Mouse (Mus musculus) hindbrain, embryonic 15.5 days (tissue): Measurements from ENCODE around the gene Plxna2. TPM values are rescaled to one million over a fixed set of nuclear protein-coding genes. Genes with fewer than 3 reads are reported as not detected.
A peak's percentile ranks its signal among the peaks of the same experiment; 100 is the strongest.

Experiments
- ATAC-seq: fragments of 200-750 bp; cut with Nextera tagmentation; 2 replicates; pipeline ENCODE4 v1.8.0; 2017; ENCODE audit warnings: low read depth, moderate number of reproducible peaks, moderate TSS enrichment; ENCODE audit not compliant: low FRiP score
- H3K27ac ChIP-seq: fragments of 300-500 bp; sonication (generic); replicated peaks from 2 replicates; pipeline ENCODE4 v1.5.1; 2015; ENCODE audit warnings: mild to moderate bottlenecking, inconsistent platforms
- H3K27me3 ChIP-seq: fragments of 300-500 bp; sonication (generic); 2 replicates; pipeline ENCODE4 v1.6.1; 2015; ENCODE audit warnings: control low read depth, inconsistent platforms
- H3K36me3 ChIP-seq: fragments of 300-500 bp; sonication (generic); 2 replicates; pipeline ENCODE4 v1.6.1; 2015; ENCODE audit warnings: control low read depth, inconsistent platforms
- H3K4me1 ChIP-seq: fragments of 300-500 bp; sonication (generic); replicated peaks from 2 replicates; pipeline ENCODE4 v1.6.1; 2015; ENCODE audit warnings: control low read depth, inconsistent platforms
- H3K4me2 ChIP-seq: fragments of 300-500 bp; sonication (generic); 2 replicates; pipeline ENCODE4 v1.6.1; 2015; ENCODE audit warnings: moderate library complexity, mild to moderate bottlenecking, inconsistent platforms
- H3K4me3 ChIP-seq: fragments of 300-500 bp; sonication (generic); 2 replicates; pipeline ENCODE4 v1.5.1; 2015; ENCODE audit warnings: mild to moderate bottlenecking, inconsistent platforms
- H3K9ac ChIP-seq: fragments of 300-500 bp; sonication (generic); 2 replicates; pipeline ENCODE4 v1.6.1; 2015; ENCODE audit warnings: inconsistent platforms
- H3K9me3 ChIP-seq: fragments of 300-500 bp; sonication (generic); 2 replicates; pipeline ENCODE4 v1.6.1; 2016; ENCODE audit warnings: control low read depth, inconsistent platforms
- WGBS: fragments of 180-500 bp; shearing (Covaris S2); methylation state at CpG from one replicate; pipeline ENCODE4 v1.1.7; 2015; 5-methylcytosine and 5-hydroxymethylcytosine counted together
- polyA plus RNA-seq: library from polyadenylated mRNA; unstranded; fragments of >200 nt; fragmentation: Nextera tagmentation; extraction: Ambion mirVana; gene quantifications from 2 replicates; pipeline ENCODE4 v1.2.1, GENCODE M21; 2015

Gene Plxna2
- polyA plus RNA-seq, 1 experiment from 2014 or later: 32.8 TPM

DNA sequence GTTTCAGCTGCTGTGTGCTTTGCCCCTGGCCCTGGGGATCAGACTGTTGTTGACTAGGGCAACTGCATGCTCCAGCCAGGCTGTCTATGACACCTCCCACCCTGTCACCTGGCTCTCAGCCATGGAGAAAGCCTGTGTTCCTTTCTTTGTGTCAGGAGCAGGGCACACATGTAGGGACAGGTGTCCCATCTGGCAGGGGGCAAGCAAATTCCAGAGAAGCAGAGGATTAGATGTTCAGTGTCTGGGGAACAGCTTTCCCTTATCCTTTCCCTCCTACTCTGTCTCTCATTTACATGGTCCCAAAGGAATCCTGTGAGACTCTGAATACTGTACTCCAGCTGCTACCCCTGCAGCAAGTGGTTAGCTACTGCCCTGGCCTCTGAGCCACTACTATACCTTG lies 121.9 kb downstream of the Plxna2 start:
- no peak overlapping the region for H3K9ac ChIP-seq
- H3K4me1 ChIP-seq: peaks cover 29% of the 10 kb centered on the region
- H3K27me3 ChIP-seq: no peaks in the 10 kb centered on the region
- H3K27ac ChIP-seq: no peak overlapping the region
- H3K36me3 ChIP-seq: no peaks in the 10 kb centered on the region
- no peak overlapping the region for H3K4me3 ChIP-seq
- ATAC-seq: no peak
- no peaks in the 10 kb centered on the region for H3K9me3 ChIP-seq
- H3K4me2 ChIP-seq: no peak overlapping the region

GRCm38 (mm10) chr1:194742901-194743422 lies 124.9 kb downstream of the Plxna2 start:
- peak overlapping the region; percentile 61 for H3K27ac ChIP-seq
- no peaks in the 10 kb centered on the region for H3K36me3 ChIP-seq
- no peak overlapping the region for H3K9ac ChIP-seq
- no peak overlapping the region for H3K4me3 ChIP-seq
- H3K4me2 ChIP-seq: no peak overlapping the region
- no peak for ATAC-seq
- H3K9me3 ChIP-seq: no peaks in the 10 kb centered on the region
- 24% methylated on average over 2 of the region's 2 CpGs for WGBS
- no peaks in the 10 kb centered on the region for H3K27me3 ChIP-seq
- peaks cover 45% of the 10 kb centered on the region for H3K4me1 ChIP-seq

DNA sequence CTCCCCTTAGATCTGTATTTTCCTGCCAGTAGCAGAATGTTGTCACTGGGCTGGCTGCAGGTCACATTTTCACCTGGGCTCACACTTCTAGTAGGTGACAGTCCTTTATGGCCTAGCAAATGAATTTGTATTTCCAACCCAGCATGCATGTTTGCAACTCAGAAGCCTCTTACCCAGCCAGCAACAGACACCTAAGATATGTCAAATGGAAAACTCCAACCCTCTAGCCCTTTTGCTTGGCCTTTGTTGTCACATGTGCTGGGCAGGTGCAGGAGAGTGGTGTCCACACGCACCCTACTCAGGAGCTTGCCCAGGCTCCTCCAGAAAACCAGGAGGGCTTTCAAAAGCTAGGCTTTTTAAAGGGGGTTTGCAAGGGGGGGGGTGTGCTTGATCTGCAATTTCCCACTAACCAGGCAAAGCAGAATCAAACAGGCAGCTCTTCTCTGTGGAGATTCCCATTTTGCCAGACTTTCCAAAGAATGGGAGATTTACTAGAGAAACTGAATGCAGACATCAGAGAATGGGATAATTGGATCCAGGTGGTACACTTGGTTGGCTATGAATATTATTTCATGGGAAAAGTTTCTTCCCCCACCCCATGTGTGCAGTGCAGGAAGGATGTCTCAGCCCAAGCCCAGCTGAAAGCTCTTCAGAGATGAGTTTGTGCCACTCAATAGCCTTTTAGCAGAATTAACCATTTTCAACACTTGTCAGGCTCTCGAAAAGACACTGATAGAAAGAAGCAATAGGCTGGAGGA lies 127.3 kb downstream of the Plxna2 start:
- H3K4me3 ChIP-seq: no peak overlapping the region
- 0 out of 2 replicates have a peak, but pooled peaks cover 3% of the 10 kb centered on the region for H3K36me3 ChIP-seq
- H3K27ac ChIP-seq: peak overlapping the region; percentile 58; the same call in 1 of the 2 replicates
- no peak overlapping the region for H3K9ac ChIP-seq
- WGBS: 79% methylated on average over 2 of the region's 2 CpGs
- no peak for ATAC-seq
- no peaks in the 10 kb centered on the region for H3K9me3 ChIP-seq
- peaks cover 33% of the 10 kb centered on the region for H3K4me1 ChIP-seq
- H3K4me2 ChIP-seq: no peak overlapping the region
- no peaks in the 10 kb centered on the region for H3K27me3 ChIP-seq

GRCm38 (mm10) chr1:194746332-194747249 lies 128.6 kb downstream of the Plxna2 start:
- WGBS: 14% methylated on average over 6 of the region's 6 CpGs
- H3K36me3 ChIP-seq: 0 out of 2 replicates have a peak, but pooled peaks cover 8% of the 10 kb centered on the region
- H3K9me3 ChIP-seq: no peaks in the 10 kb centered on the region
- H3K9ac ChIP-seq: no peak overlapping the region
- no peak overlapping the region for H3K4me3 ChIP-seq
- H3K27me3 ChIP-seq: no peaks in the 10 kb centered on the region
- H3K4me1 ChIP-seq: peaks cover 33% of the 10 kb centered on the region
- ATAC-seq: peak; percentile 90
- H3K27ac ChIP-seq: peak overlapping the region; percentile 58
- no peak overlapping the region for H3K4me2 ChIP-seq

- ATAC-seq: no peak
- H3K9me3 ChIP-seq: no peaks in the 10 kb centered on the region
Observed at GRCm38 (mm10) chr1:194747258-194747657, 129.2 kb downstream of the Plxna2 start.

DNA sequence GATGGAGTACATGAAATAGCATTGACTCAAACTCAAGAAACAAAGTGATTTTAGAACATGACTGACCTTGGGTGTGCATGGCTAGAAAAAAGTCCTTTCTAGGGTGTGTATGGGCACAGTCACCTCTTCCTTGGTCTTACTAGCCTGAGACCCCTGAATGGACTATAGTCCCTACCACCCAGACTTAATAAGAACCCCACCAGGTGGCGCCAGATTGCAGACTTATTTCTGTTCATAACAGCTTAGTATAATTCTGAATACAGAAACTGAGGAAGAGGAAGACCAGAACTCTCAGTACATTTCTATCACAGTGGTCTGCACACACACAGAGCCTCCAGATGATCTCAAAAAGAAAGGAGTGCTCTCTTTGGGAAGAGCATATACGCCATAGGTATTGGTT lies 135.2 kb downstream of the Plxna2 start:
- Histone ChIP-seq H3K9me3 (no peaks in the 10 kb centered on the region), H3K36me3 (peaks cover 44% of the 10 kb centered on the region), H3K4me3 (no peak overlapping the region), H3K4me1 (no peaks in the 10 kb centered on the region), H3K27ac (no peak overlapping the region), H3K9ac (no peak overlapping the region), H3K27me3 (no peaks in the 10 kb centered on the region), H3K4me2 (no peak overlapping the region)
- no peak for ATAC-seq
- WGBS: 55% methylated on average over 2 of the region's 2 CpGs

More at GRCm38 (mm10) chr1:194747258-194747657, 129.2 kb downstream of the Plxna2 start:
- Histone ChIP-seq H3K27me3 (no peaks in the 10 kb centered on the region), H3K4me2 (no peak overlapping the region), H3K4me3 (no peak overlapping the region), H3K27ac (peak overlapping the region; percentile 58), H3K36me3 (peaks cover 13% of the 10 kb centered on the region), H3K4me1 (peaks cover 33% of the 10 kb centered on the region), H3K9ac (no peak overlapping the region)

GRCm38 (mm10) chr1:194756001-194756400 lies 138.0 kb downstream of the Plxna2 start:
- no peak for ATAC-seq
- Histone ChIP-seq H3K9ac (no peak overlapping the region), H3K4me1 (no peaks in the 10 kb centered on the region), H3K4me3 (no peak overlapping the region), H3K4me2 (no peak overlapping the region), H3K9me3 (no peaks in the 10 kb centered on the region), H3K27ac (no peak overlapping the region), H3K27me3 (no peaks in the 10 kb centered on the region), H3K36me3 (peaks cover 46% of the 10 kb centered on the region)

GRCm38 (mm10) chr1:194756409-194756808 lies 138.4 kb downstream of the Plxna2 start:
- Histone ChIP-seq H3K9ac (no peak overlapping the region), H3K4me2 (no peak overlapping the region), H3K4me3 (no peak overlapping the region), H3K36me3 (peaks cover 44% of the 10 kb centered on the region), H3K27ac (no peak overlapping the region), H3K4me1 (no peaks in the 10 kb centered on the region), H3K27me3 (no peaks in the 10 kb centered on the region), H3K9me3 (no peaks in the 10 kb centered on the region)
- ATAC-seq: no peak
- WGBS: 62% methylated on average over 2 of the region's 2 CpGs

DNA sequence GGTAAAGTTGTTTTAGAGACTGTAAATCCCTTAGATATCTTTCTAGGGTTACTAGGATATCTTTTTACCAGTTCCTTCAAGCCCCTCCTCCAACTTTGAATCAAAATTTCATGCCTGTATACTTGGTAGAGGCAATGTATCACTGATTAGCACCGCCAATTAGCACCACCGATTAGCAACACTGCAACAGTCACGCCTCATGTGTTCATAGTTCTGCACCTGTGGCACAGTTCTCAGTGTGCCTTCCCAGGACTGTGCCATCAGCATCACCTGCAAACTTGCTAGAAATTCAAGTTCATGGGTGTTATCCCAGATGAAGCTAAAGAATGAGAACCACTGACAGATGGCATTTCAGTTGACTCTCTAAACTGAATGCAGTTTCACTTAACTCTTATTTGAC lies 138.8 kb downstream of the Plxna2 start:
- no peaks in the 10 kb centered on the region for H3K9me3 ChIP-seq
- H3K4me3 ChIP-seq: no peak overlapping the region
- no peak overlapping the region for H3K4me2 ChIP-seq
- 42% methylated on average over 3 of the region's 3 CpGs for WGBS
- H3K4me1 ChIP-seq: no peaks in the 10 kb centered on the region
- ATAC-seq: no peak
- no peak overlapping the region for H3K27ac ChIP-seq
- no peaks in the 10 kb centered on the region for H3K27me3 ChIP-seq
- H3K9ac ChIP-seq: no peak overlapping the region
- peaks cover 41% of the 10 kb centered on the region for H3K36me3 ChIP-seq

- Histone ChIP-seq H3K4me3 (no peak overlapping the region), H3K9ac (no peak overlapping the region), H3K9me3 (no peaks in the 10 kb centered on the region), H3K27ac (no peak overlapping the region), H3K4me2 (no peak overlapping the region), H3K27me3 (no peaks in the 10 kb centered on the region), H3K4me1 (no peaks in the 10 kb centered on the region), H3K36me3 (peaks cover 45% of the 10 kb centered on the region)
- no peak for ATAC-seq
- WGBS: 84% methylated on average over 2 of the region's 2 CpGs
Observed at GRCm38 (mm10) chr1:194761432-194762212, 143.6 kb downstream of the Plxna2 start.

DNA sequence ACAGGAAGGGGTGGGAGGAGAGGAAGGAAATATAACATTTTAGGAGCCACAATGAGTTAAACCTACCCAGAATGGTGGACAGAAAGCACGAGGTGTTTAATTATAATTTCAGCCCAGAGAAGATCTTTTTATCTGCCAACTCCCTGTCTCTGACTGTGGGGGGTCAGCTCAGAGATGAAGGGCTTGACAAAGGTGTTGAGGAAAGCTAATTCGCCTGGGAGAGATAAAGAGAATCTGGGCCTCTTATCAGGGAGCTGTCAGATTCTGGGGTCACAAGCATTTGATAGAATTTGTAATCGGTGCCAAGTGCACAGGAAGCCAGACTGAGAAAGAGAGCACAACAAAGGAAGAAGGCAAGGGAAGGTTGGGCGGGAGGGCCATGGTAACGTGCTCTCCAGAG lies 144.9 kb downstream of the Plxna2 start:
- WGBS: 76% methylated on average over 5 of the region's 5 CpGs
- Histone ChIP-seq H3K9ac (no peak overlapping the region), H3K4me2 (no peak overlapping the region), H3K4me3 (no peak overlapping the region), H3K4me1 (no peaks in the 10 kb centered on the region), H3K27ac (no peak overlapping the region), H3K36me3 (peaks cover 47% of the 10 kb centered on the region), H3K9me3 (no peaks in the 10 kb centered on the region), H3K27me3 (no peaks in the 10 kb centered on the region)
- no peak for ATAC-seq
